Mouse (Mus musculus): ENCODE results near the gene Mrtfb. TPM values are rescaled to one million over a fixed set of nuclear protein-coding genes. Genes with fewer than 3 reads are reported as not detected.
A peak's percentile ranks its signal among the peaks of the same experiment; 100 is the strongest.

Mrtfb gene
- polyA plus RNA-seq, 1 experiment from 2014 or later: 11.5 TPM

DNA sequence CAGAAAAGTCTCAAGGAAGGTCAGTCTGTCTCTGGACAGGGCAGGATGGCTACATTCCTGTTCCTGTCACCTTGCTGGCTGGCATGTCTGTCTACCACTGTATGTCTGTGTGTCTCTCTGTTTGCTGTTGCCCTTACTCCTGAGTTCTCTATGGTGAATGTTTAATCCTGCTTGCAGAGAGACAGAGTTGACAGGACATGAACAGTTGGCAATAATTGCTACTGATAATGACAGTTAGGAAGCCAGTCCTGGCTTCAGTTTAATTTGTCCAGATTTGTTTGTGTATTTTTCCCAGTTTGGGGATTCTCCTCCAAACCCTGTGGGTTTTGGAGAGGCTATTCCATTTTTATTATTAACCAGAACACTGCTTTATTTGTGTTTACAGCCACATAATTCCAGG, 102.5 kb downstream of the Mrtfb start:
- Histone ChIP-seq H3K9me3 (no peaks in the 10 kb centered on the region), H3K27me3 (no peaks in the 10 kb centered on the region), H3K4me1 (replicated peaks) (peaks cover 44% of the 10 kb centered on the region), H3K4me2 (peak overlapping the region; percentile 57), H3K36me3 (no peaks in the 10 kb centered on the region), H3K27ac (replicated peaks) (peak overlapping the region; percentile 83), H3K4me3 (peak overlapping the region; percentile 32), H3K9ac (peak overlapping the region; percentile 62)
- no peak for ATAC-seq (ENCODE audit: low read depth)

DNA sequence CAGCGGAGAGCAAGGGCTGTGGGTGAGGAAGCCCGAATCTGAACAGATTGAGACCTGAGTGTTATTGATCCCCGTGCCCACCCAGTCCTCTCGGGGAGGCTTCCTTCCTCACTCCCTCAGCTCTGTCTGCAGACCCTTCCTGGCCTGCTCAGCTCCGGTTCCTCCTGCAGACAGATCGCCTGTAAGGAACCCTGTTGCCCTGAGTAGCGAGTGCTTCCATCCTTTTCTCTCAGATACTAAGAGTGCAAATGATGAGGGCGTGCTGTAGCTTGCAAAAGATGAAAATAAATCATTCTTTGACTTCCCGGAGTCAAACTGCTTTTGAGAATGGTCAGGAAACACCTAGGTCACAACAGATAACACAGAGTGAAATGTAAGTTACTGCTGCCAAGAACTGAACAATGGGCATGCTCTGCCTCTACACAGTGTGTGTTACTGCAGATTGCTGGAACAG, 103.2 kb downstream of the Mrtfb start:
- Histone ChIP-seq H3K27me3 (no peaks in the 10 kb centered on the region), H3K4me1 (replicated peaks) (peaks cover 37% of the 10 kb centered on the region), H3K4me2 (peak overlapping the region; percentile 57), H3K4me3 (peak overlapping the region; percentile 18), H3K27ac (replicated peaks) (peak overlapping the region; percentile 83), H3K9ac (peak overlapping the region; percentile 48), H3K9me3 (no peaks in the 10 kb centered on the region), H3K36me3 (no peaks in the 10 kb centered on the region)
- ATAC-seq (ENCODE audit: low read depth): 0 out of 2 replicates have a peak, but pooled peaks have one; percentile 48
- WGBS: 50% methylated on average over 9 of the region's 9 CpGs

DNA sequence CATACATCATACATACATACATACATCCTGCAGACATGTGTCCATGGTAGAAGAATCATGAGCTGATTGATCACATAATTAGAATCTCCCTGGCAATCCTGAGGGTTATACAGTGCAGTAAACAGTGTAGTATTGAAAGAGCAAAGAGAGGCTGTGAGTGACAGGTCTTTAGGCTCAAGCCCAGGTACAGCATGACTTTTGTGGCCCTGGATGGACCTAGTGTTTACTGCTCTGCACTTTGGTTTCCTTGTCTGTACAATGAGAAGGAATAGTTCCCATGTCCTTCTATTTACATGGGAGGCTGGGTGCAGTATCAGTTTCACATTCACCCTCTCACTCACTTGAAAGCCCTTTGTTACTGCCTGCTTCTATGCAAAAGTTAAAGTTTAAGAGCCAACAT, 103.9 kb downstream of the Mrtfb start:
- Histone ChIP-seq H3K4me1 (replicated peaks) (peaks cover 36% of the 10 kb centered on the region), H3K4me3 (no peak overlapping the region), H3K4me2 (peak overlapping the region; percentile 57), H3K9me3 (no peaks in the 10 kb centered on the region), H3K36me3 (no peaks in the 10 kb centered on the region), H3K9ac (0 out of 2 replicates have a peak overlapping the region, but pooled peaks have one; percentile 17), H3K27ac (replicated peaks) (no peak overlapping the region), H3K27me3 (no peaks in the 10 kb centered on the region)
- no peak for ATAC-seq (ENCODE audit: low read depth)

DNA sequence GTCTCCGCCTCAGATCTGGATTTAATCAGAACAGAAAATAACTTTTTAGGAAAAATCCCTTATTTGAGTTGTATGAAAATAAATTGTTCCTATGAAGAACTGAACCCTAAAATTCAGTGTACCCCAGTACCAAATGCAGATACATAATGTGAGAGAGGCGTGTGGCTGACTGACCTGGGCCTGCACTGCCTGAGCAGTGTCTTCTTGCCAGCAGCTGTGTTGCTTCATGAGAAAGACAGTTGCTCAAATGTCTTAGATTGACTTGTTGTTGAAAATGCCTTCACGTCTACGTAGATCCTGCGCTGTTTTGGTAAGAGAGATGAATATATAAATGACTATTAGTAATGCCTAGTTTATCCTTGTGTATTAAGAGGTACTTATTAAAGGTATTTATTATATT, 104.6 kb downstream of the Mrtfb start:
- Histone ChIP-seq H3K27me3 (no peaks in the 10 kb centered on the region), H3K36me3 (no peaks in the 10 kb centered on the region), H3K27ac (replicated peaks) (no peak overlapping the region), H3K4me1 (replicated peaks) (peaks cover 36% of the 10 kb centered on the region), H3K4me2 (no peak overlapping the region), H3K9ac (no peak overlapping the region), H3K9me3 (no peaks in the 10 kb centered on the region), H3K4me3 (no peak overlapping the region)
- no peak for ATAC-seq (ENCODE audit: low read depth)
- 93% methylated on average over 5 of the region's 5 CpGs for WGBS

DNA sequence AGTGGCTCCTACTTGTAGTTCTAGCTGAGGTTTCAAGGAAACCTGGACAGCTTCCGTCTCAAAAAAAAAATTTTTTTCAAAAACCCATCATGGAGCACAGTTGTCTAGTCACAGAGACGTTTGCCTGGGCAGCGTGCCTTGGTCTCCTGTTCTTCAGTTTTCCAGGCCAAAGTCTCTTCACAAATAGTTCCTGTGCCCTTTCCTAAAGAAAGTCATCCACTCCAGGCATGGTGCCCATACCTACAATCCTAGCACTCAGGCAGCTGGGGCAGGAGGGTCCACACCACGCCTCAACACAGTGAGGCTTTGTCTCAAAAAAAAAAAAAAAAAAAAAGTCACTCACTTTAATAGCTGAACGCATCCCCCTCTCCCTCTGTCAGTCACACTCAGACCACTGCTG, 106.9 kb downstream of the Mrtfb start:
- Histone ChIP-seq H3K4me2 (no peak overlapping the region), H3K9ac (no peak overlapping the region), H3K4me1 (replicated peaks) (peaks cover 31% of the 10 kb centered on the region), H3K27me3 (no peaks in the 10 kb centered on the region), H3K9me3 (no peaks in the 10 kb centered on the region), H3K4me3 (no peak overlapping the region), H3K27ac (replicated peaks) (no peak overlapping the region), H3K36me3 (no peaks in the 10 kb centered on the region)
- 75% methylated on average over 5 of the region's 5 CpGs for WGBS
- ATAC-seq (ENCODE audit: low read depth): no peak

DNA sequence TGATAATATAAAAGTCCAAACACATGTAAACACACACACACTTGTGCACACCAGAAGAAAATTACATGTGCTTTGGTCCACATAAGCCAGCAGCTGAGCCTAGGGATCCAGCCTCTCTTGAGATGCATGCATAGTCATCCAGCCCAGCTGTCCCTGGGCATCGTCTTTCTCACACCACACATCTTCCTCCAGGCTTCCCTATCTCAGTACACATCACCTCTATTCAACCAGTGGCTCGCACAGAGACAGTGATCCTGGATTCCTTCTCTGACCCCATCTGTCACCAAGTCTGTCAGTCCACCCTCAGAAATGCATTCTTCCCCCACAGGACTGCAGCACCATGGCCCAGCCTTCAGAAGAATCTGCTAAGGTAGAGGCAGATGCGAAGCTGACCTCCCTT, 107.9 kb downstream of the Mrtfb start:
- no peaks in the 10 kb centered on the region for H3K36me3 ChIP-seq
- WGBS: 73% methylated on average over 3 of the region's 3 CpGs
- no peak for ATAC-seq (ENCODE audit: low read depth)
- H3K4me1 ChIP-seq (replicated peaks): peaks cover 21% of the 10 kb centered on the region
- no peak overlapping the region for H3K27ac ChIP-seq (replicated peaks)
- H3K4me3 ChIP-seq: no peak overlapping the region
- H3K27me3 ChIP-seq: no peaks in the 10 kb centered on the region
- no peak overlapping the region for H3K9ac ChIP-seq
- no peaks in the 10 kb centered on the region for H3K9me3 ChIP-seq
- no peak overlapping the region for H3K4me2 ChIP-seq

DNA sequence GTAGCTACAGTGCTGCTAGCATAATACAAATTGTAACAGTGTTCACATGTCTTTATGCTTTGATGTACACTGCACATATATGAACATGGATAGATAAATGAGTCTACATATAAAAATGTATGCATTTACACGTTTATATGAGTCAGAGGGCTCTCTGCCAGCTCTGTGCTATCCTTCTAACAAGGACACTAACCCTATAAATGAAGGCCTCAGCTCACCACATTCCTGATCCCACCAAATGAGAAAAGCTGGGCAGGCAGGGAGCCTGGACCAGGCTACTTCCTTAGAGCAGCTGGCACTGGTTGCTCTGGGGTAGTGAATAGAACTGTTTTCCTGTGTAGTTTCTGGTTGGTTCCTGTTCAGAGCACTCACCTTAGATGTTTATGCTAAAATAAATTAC, 110.0 kb downstream of the Mrtfb start:
- 73% methylated on average over 1 of the region's 1 CpGs for WGBS
- no peaks in the 10 kb centered on the region for H3K9me3 ChIP-seq
- H3K9ac ChIP-seq: no peak overlapping the region
- H3K27me3 ChIP-seq: no peaks in the 10 kb centered on the region
- H3K4me2 ChIP-seq: no peak overlapping the region
- H3K4me1 ChIP-seq (replicated peaks): peaks cover 11% of the 10 kb centered on the region
- no peaks in the 10 kb centered on the region for H3K36me3 ChIP-seq
- 0 out of 2 replicates have a peak, but pooled peaks have one; percentile 47 for ATAC-seq (ENCODE audit: low read depth)
- no peak overlapping the region for H3K4me3 ChIP-seq
- H3K27ac ChIP-seq (replicated peaks): 0 out of 2 replicates have a peak overlapping the region, but pooled peaks have one; percentile 23

DNA sequence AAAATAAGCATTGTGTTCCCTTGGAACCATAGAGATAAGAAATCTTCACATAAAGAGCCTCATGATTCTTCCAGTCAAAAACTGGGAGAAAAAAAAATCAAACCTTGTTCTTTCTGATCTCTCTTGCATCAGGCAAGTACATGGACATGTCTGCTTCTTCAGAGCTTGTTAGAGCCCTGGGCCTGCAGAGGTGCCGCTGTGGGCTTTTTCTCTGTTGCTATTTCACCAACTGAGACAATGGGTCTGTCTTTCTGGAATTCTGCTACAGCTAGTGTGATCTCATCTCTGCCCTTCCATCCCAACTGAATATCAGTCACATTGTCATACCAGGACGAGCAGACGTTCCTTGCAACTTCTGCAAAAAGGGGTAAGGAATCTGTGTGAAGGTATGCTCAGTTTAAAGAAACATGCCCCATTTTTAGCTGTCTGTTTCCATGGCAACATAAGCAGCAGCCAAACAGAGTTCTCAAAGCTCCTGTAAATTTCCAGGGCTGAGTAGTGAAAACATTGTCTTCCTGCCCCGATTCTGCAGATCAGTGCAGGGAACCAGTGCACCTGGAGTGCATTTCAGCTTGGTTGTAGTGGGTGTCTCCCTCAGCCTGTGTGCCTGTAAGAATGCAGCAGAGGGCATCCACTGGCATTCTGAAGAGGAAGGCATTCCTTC, 110.7 kb downstream of the Mrtfb start:
- Histone ChIP-seq H3K4me3 (no peak overlapping the region), H3K27ac (replicated peaks) (0 out of 2 replicates have a peak overlapping the region, but pooled peaks have one; percentile 23), H3K36me3 (no peaks in the 10 kb centered on the region), H3K9me3 (no peaks in the 10 kb centered on the region), H3K9ac (no peak overlapping the region), H3K4me2 (no peak overlapping the region), H3K27me3 (no peaks in the 10 kb centered on the region), H3K4me1 (replicated peaks) (peaks cover 16% of the 10 kb centered on the region)
- WGBS: 24% methylated on average over 4 of the region's 4 CpGs
- no peak for ATAC-seq (ENCODE audit: low read depth)

DNA sequence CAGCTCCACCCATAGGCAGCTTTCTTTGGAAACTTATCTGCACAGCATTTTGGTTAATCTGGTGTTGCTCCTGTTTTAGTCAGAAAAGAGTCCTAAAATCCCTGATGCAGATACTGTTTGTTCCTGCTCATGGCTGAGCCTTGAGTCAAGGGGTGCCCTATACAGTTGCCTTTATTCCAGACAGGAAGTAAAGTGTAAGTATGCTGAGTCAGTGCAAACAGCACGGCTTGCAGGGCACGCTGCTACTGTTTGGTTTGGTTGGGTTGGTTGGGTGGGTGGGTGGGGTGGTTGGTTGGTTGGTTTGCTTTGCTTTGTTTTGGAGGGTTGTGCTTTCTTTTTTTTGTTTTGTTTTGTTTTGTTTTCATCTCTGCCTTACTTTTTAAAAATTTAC, 111.2 kb downstream of the Mrtfb start:
- Histone ChIP-seq H3K27me3 (no peaks in the 10 kb centered on the region), H3K4me2 (no peak overlapping the region), H3K9me3 (no peaks in the 10 kb centered on the region), H3K36me3 (no peaks in the 10 kb centered on the region), H3K4me3 (no peak overlapping the region), H3K9ac (no peak overlapping the region), H3K27ac (replicated peaks) (no peak overlapping the region), H3K4me1 (replicated peaks) (peaks cover 18% of the 10 kb centered on the region)
- 76% methylated on average over 2 of the region's 2 CpGs for WGBS
- no peak for ATAC-seq (ENCODE audit: low read depth)

DNA sequence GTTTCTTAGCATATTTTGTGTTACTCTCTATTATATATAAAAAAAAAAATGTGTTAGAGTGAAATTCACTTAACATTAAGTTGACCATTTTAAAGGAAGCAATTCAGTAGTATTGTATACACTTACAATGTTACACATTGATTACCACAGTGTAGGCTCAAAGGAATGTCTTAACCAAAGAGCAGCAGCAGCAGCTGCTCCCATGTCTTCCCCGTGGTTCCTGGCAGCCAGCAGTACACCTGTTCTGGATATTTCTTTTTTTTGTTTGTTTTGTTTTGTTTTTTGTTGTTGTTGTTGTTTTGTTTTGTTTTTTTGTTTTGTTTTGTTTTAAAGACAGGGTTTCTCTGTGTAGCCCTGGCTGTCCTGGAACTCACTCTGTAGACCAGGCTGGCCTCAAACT, 112.4 kb downstream of the Mrtfb start:
- no peak for ATAC-seq (ENCODE audit: low read depth)
- no peak overlapping the region for H3K9ac ChIP-seq
- H3K27ac ChIP-seq (replicated peaks): no peak overlapping the region
- H3K36me3 ChIP-seq: no peaks in the 10 kb centered on the region
- H3K4me3 ChIP-seq: no peak overlapping the region
- H3K27me3 ChIP-seq: no peaks in the 10 kb centered on the region
- no peak overlapping the region for H3K4me2 ChIP-seq
- H3K9me3 ChIP-seq: no peaks in the 10 kb centered on the region
- WGBS: 66% methylated on average over 1 of the region's 1 CpGs
- peaks cover 18% of the 10 kb centered on the region for H3K4me1 ChIP-seq (replicated peaks)

DNA sequence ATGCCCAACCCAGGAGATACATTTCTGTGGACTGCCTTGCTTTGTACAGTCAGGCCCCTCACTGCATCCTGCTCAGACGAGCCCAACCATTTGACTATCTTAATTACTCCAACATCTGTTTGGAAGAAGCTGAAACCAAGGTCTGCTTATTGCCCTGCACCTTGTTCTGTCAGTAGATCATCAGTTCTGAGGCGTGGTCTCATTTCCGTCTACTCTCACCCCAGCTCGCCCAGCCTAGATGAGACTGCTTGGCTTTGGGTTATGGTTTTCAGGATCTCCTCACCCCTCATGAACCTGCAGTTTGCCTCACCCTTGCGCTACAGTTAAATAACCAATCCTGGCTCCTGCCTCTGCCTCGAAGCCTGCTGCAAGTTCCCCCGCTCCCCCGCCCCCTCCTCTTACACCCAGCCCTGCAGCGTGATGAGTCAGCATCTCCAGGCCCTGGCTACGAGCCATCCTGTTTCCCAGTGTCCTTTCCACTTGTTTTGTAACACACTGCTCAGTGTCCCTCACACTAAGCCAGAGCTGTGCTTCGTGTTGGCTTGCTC, 115.5 kb downstream of the Mrtfb start:
- H3K36me3 ChIP-seq: no peaks in the 10 kb centered on the region
- no peaks in the 10 kb centered on the region for H3K27me3 ChIP-seq
- H3K9me3 ChIP-seq: no peaks in the 10 kb centered on the region
- no peak overlapping the region for H3K4me2 ChIP-seq
- ATAC-seq (ENCODE audit: low read depth): peak; percentile 85
- H3K27ac ChIP-seq (replicated peaks): peak overlapping the region; percentile 42; the same call in 1 of the 2 replicates
- no peak overlapping the region for H3K4me3 ChIP-seq
- WGBS: 27% methylated on average over 11 of the region's 11 CpGs
- peaks cover 14% of the 10 kb centered on the region for H3K4me1 ChIP-seq (replicated peaks)
- no peak overlapping the region for H3K9ac ChIP-seq

DNA sequence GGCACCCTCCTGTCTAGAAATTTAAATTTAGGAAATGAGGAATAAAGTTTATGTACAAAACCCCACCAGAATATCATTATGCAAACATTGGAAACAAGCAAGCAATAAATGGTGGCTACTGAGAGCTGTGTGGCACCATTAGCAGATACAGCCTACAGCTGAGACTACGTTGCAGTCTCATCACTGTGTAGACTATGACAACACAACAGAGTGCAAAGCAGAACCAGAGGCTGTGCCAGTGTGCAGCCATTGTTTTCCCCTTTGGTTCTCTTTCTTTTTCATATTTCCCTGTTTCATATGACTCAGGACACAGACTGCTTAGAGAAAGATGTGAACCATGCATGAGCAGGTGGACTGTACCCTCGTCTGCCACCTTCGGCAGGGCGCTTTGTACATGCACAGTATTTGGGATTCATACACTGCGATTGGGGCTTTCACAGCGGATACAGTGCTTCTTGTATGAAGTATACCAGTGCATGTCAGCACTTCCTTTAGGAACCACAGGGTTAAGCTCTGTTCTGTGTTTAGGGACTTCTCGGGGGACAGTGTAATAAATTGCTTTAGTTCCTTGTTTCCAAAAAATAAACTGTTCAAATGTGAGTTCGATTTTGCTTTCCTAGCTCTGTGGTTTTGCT, 116.7 kb downstream of the Mrtfb start:
- Histone ChIP-seq H3K27me3 (no peaks in the 10 kb centered on the region), H3K9me3 (no peaks in the 10 kb centered on the region), H3K4me3 (no peak overlapping the region), H3K9ac (no peak overlapping the region), H3K4me2 (no peak overlapping the region), H3K27ac (replicated peaks) (no peak overlapping the region), H3K4me1 (replicated peaks) (peaks cover 7% of the 10 kb centered on the region), H3K36me3 (no peaks in the 10 kb centered on the region)
- WGBS: 91% methylated on average over 8 of the region's 8 CpGs
- ATAC-seq (ENCODE audit: low read depth): no peak
